Mouse (Mus musculus) spleen, adult 2 months (tissue): Measurements from ENCODE around the gene Dtx4.

Experiments
- CTCF ChIP-seq: fragments of 200-500 bp; IDR thresholded peaks from 2 replicates; pipeline ENCODE4 v1.5.1; 2011; ENCODE audit warnings: mild to moderate bottlenecking, inconsistent platforms; ENCODE audit not compliant: insufficient read depth, insufficient read length, insufficient replicate concordance; ENCODE audit errors: extremely low read depth
- POLR2A ChIP-seq: fragments of 200-500 bp; IDR thresholded peaks from 2 replicates; pipeline ENCODE4 v1.6.1; 2011; ENCODE audit warnings: low read depth, low read length, inconsistent platforms

DNA sequence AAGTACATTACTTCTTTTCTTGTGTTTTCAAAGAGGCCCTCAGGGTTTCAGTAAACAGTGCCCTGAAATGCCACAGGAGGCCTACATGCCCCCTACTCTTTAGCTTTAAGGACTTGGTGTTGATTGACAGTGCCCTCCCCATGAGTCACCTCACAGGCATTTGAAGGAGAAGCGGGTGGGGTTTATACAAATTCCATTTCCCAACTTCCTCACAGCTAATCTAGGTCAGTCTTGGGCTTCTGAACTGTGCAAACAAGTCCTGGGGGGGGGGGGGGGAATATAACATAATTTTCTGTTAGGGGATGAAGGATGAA is 37.6 kb downstream of the Dtx4 start:
- TF ChIP-seq POLR2A (no peak), CTCF (no peak)
